Mouse (Mus musculus): ENCODE results near the gene Tprg.

DNA sequence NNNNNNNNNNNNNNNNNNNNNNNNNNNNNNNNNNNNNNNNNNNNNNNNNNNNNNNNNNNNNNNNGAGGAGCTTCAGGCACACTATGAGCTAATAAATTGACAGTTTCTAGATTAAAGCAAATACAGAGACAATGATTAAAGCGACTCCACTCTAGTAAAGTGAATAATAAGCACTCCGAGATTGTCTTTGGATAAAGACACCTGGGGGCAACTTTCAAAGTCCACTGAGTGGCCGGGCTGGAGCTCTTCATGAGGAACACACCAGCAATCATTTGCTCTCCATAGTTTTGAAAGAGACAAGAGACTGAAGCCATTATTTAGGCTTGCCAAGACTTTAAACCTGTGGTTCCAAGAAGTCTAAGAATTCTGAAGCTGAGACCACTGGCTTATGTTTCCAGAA lies 164.9 kb downstream of the Tprg start:
- TF ChIP-seq CTCF (IDR thresholded peaks at IDR 0.05; ENCODE audit: insufficient read depth, low read depth, low read length), result no peak
- no peak for TF ChIP-seq POLR2A (IDR thresholded peaks at IDR 0.05; ENCODE audit: insufficient read depth, low read depth, low read length)
